ENCODE assay signal across 7 mouse cellular contexts in the genomic region with DNA sequence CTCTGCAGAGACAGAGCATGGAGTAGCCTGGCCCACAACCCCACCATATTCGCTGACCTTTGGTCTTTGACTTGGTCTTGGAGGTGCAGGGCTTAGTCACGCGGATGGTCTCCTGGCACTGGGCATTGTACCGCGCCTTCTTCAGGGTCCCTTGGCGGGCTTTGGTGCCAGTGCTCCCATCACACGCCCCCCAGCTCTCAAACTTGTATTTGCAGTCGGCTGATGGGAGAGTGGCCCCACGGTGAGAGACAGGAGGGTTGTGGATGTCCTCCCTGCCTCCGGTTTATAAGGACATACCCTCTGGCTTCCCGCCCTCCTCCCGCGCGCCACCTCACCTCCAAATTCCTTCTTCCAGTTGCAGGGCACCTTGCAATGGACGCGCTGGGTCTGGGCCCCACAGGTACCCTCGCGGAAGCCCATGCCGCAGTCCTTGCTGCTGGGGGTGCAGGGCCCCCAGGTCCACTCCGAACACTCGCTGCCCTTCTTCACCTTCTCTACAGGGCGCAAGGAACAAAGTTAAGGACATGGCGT. TPM values are rescaled to one million over a fixed set of nuclear protein-coding genes. Genes with fewer than 3 reads are reported as not detected.
DNase-seq lines count a peak whose midpoint lies in the region; ATAC-seq and TF ChIP-seq lines count a peak whose summit lies in the region.

No protein-coding gene starts in this region.

- WGBS in forebrain, embryonic 12.5 days = 0% methylated on average over 23 of the region's 23 CpGs
- WGBS in neural tube, embryonic 14.5 days = under 1% methylated on average over 22 of the region's 23 CpGs

- H3K4me1 ChIP-seq in testis, adult 2 months (ENCODE audit: control insufficient read depth, insufficient read depth, low read length) = peaks cover 16% of the 10 kb centered on the region
- peaks cover 53% of the 10 kb centered on the region for H3K4me1 ChIP-seq in forebrain, embryonic 12.5 days
- H3K4me1 ChIP-seq in neural tube, embryonic 14.5 days (ENCODE audit: control insufficient read depth, insufficient read depth, low read length) = peaks cover 19% of the 10 kb centered on the region

- 0 out of 2 replicates have a peak, but pooled peaks have one; percentile 1 for ATAC-seq in forebrain, embryonic 12.5 days (ENCODE audit: low FRiP score)
- ATAC-seq in neural tube, embryonic 14.5 days (ENCODE audit: low read depth) = peak; percentile 2; the same call in 1 of the 2 replicates
- no peak for ATAC-seq in CD4-positive, CD25-positive, alpha-beta regulatory T cell, adult 4 months

- no peaks in the 10 kb centered on the region for H3K36me3 ChIP-seq in testis, adult 2 months (ENCODE audit: control insufficient read depth, insufficient read depth, low read length)
- peaks cover 28% of the 10 kb centered on the region for H3K36me3 ChIP-seq in forebrain, embryonic 12.5 days (replicated peaks)
- H3K36me3 ChIP-seq in neural tube, embryonic 14.5 days (ENCODE audit: control insufficient read depth, insufficient read depth, low read length) = 0 out of 2 replicates have a peak, but pooled peaks cover 5% of the 10 kb centered on the region

- no peaks in the 10 kb centered on the region for H3K9me3 ChIP-seq in forebrain, embryonic 12.5 days
- no peaks in the 10 kb centered on the region for H3K9me3 ChIP-seq in neural tube, embryonic 14.5 days (ENCODE audit: control insufficient read depth, low read length)

- no peaks in the 10 kb centered on the region for H3K27me3 ChIP-seq in testis, adult 2 months (ENCODE audit: control insufficient read depth, insufficient read depth, low read length)
- peaks cover 15% of the 10 kb centered on the region; the same call in 1 of the 2 replicates for H3K27me3 ChIP-seq in forebrain, embryonic 12.5 days
- 0 out of 2 replicates have a peak, but pooled peaks cover 2% of the 10 kb centered on the region for H3K27me3 ChIP-seq in neural tube, embryonic 14.5 days (ENCODE audit: control insufficient read depth, insufficient read depth, low read length)

- no peak for TF ChIP-seq CTCF in testis, adult 2 months (IDR thresholded peaks at IDR 0.05; ENCODE audit: control insufficient read depth, insufficient read depth, insufficient replicate concordance, low read depth, low read length)

- peak overlapping the region; percentile 95 for H3K9ac ChIP-seq in forebrain, embryonic 12.5 days
- H3K9ac ChIP-seq in neural tube, embryonic 14.5 days (replicated peaks; ENCODE audit: low read depth, low read length) = peak overlapping the region; percentile 75

- DNase-seq in testis, postnatal 10 days (ENCODE audit: low spot score) = no peak
- DNase-seq in kidney, postnatal 14 days = peak; percentile 44
- no peak for DNase-seq in layer of hippocampus, postnatal 25 days (ENCODE audit: extremely low spot score in 1 of 2, low spot score in 1 of 2)

- H3K27ac ChIP-seq in testis, adult 2 months (ENCODE audit: control insufficient read depth, insufficient read depth, low read depth, low read length) = no peak overlapping the region
- H3K27ac ChIP-seq in forebrain, embryonic 12.5 days = peak overlapping the region; percentile 94
- H3K27ac ChIP-seq in neural tube, embryonic 14.5 days (ENCODE audit: low read depth, low read length) = peak overlapping the region; percentile 77

- no peak for TF ChIP-seq POLR2A in testis, adult 2 months (IDR thresholded peaks at IDR 0.05; ENCODE audit: control insufficient read depth, low read depth, low read length)

- peak overlapping the region; percentile 82 for H3K4me2 ChIP-seq in forebrain, embryonic 12.5 days
- H3K4me2 ChIP-seq in neural tube, embryonic 14.5 days (ENCODE audit: low read depth, low read length) = peak overlapping the region; percentile 84

- peak overlapping the region; percentile 50 for H3K4me3 ChIP-seq in testis, adult 2 months (ENCODE audit: control insufficient read depth, low read depth, low read length)
- H3K4me3 ChIP-seq in forebrain, embryonic 12.5 days (replicated peaks) = peak overlapping the region; percentile 77
- peak overlapping the region; percentile 52 for H3K4me3 ChIP-seq in neural tube, embryonic 14.5 days (ENCODE audit: low read depth, low read length)

RNA-seq across cellular contexts. Expression of gene Mdk, which starts 1.3 kb away (rescaled TPM):
- polyA plus RNA-seq in testis, adult 2 months (2012; rRNA removed) = 9.6 TPM in 2 replicates
- polyA plus RNA-seq in forebrain, embryonic 12.5 days (2016; fragmentation: Nextera tagmentation; extraction: Ambion mirVana) = 834 and 889 TPM in 2 replicates
- polyA plus RNA-seq in neural tube, embryonic 14.5 days (2014; fragmentation: Nextera tagmentation; extraction: Ambion mirVana) = 93.6 and 155 TPM in 2 replicates
- 1 to 10 TPM; 1.9 to 3.1 TPM for polyA plus RNA-seq in CD4-positive, CD25-positive, alpha-beta regulatory T cell, adult 4 months (2017; shearing (Covaris generic))
- 10 to 100 TPM; 25.5 to 33.2 TPM for total RNA-seq in layer of hippocampus, postnatal 25 days (2021)

RNA-seq across cellular contexts. Expression of gene Chrm4, which starts 3.8 kb away (rescaled TPM):
- 20.3 and 23.6 TPM in 2 replicates for polyA plus RNA-seq in testis, adult 2 months (2012; rRNA removed)
- polyA plus RNA-seq in forebrain, embryonic 12.5 days (2016; fragmentation: Nextera tagmentation; extraction: Ambion mirVana) = 0.31 and 0.72 TPM in 2 replicates
- polyA plus RNA-seq in neural tube, embryonic 14.5 days (2014; fragmentation: Nextera tagmentation; extraction: Ambion mirVana) = 1.1 and 1.4 TPM in 2 replicates
- polyA plus RNA-seq in CD4-positive, CD25-positive, alpha-beta regulatory T cell, adult 4 months (2017; shearing (Covaris generic)) = under 1 TPM in 1 of 2 experiments, not detected in 1; 0.30 TPM
- 10 to 100 TPM; 21.5 to 26.1 TPM for total RNA-seq in layer of hippocampus, postnatal 25 days (2021)

RNA-seq across cellular contexts. Expression of gene Gm9821, which starts 14.7 kb away (rescaled TPM):
- polyA plus RNA-seq in testis, adult 2 months (2012; rRNA removed) = not detected in 2 replicates
- 0.46 and 0.52 TPM in 2 replicates for polyA plus RNA-seq in forebrain, embryonic 12.5 days (2016; fragmentation: Nextera tagmentation; extraction: Ambion mirVana)
- 0.33 TPM in 2 replicates for polyA plus RNA-seq in neural tube, embryonic 14.5 days (2014; fragmentation: Nextera tagmentation; extraction: Ambion mirVana)
- under 1 TPM; 0.82 to 0.86 TPM for polyA plus RNA-seq in CD4-positive, CD25-positive, alpha-beta regulatory T cell, adult 4 months (2017; shearing (Covaris generic))
- total RNA-seq in layer of hippocampus, postnatal 25 days (2021) = not detected

RNA-seq across cellular contexts. Expression of gene Dgkz, which starts 44.8 kb away (rescaled TPM):
- polyA plus RNA-seq in testis, adult 2 months (2012; rRNA removed) = 14.2 and 14.3 TPM in 2 replicates
- polyA plus RNA-seq in forebrain, embryonic 12.5 days (2016; fragmentation: Nextera tagmentation; extraction: Ambion mirVana) = 24.4 and 28.5 TPM in 2 replicates
- 36.7 and 51.1 TPM in 2 replicates for polyA plus RNA-seq in neural tube, embryonic 14.5 days (2014; fragmentation: Nextera tagmentation; extraction: Ambion mirVana)
- 100 to 1,000 TPM; 131 to 138 TPM for polyA plus RNA-seq in CD4-positive, CD25-positive, alpha-beta regulatory T cell, adult 4 months (2017; shearing (Covaris generic))
- 100 to 1,000 TPM; 479 to 537 TPM for total RNA-seq in layer of hippocampus, postnatal 25 days (2021)
